Mouse (Mus musculus) MEL (cell line): ENCODE data around the gene Tcf12.

Experiments used
- CTCF ChIP-seq, 3 experiments: IDR thresholded peaks in 2 of 3; conservative IDR thresholded peaks in 1 of 3; 2 replicates each; pipeline ENCODE4 v1.5.1; 2011 to 2012; ENCODE audit warnings: low read length in 3 of 3, low read depth in 2 of 3, mild to moderate bottlenecking in 2 of 3, improper control_type of control experiment in 1 of 3, inconsistent platforms in 1 of 3, mixed read lengths in 1 of 3, moderate library complexity in 1 of 3; ENCODE audit not compliant: control insufficient read depth in 1 of 3, insufficient read depth in 1 of 3, poor library complexity in 1 of 3, severe bottlenecking in 1 of 3
- E2F4 ChIP-seq: IDR thresholded peaks from 2 replicates; pipeline ENCODE4 v1.6.1; 2011; ENCODE audit warnings: low read depth, low read length, improper control_type of control experiment, borderline replicate concordance
- MEF2A ChIP-seq: IDR thresholded peaks from 2 replicates; pipeline ENCODE4 v1.6.1; 2014; ENCODE audit warnings: low read depth, mild to moderate bottlenecking, inconsistent platforms, low read length, improper control_type of control experiment; ENCODE audit not compliant: poor library complexity, insufficient replicate concordance, severe bottlenecking; ENCODE audit errors: extremely low read depth
- MXI1 ChIP-seq: IDR thresholded peaks from 2 replicates; pipeline ENCODE4 v1.6.1; 2011; ENCODE audit warnings: mild to moderate bottlenecking, low read depth, low read length, improper control_type of control experiment
- SIN3A ChIP-seq: IDR thresholded peaks from 2 replicates; pipeline ENCODE4 v1.6.1; 2012; ENCODE audit warnings: low read length, improper control_type of control experiment, inconsistent platforms

DNA sequence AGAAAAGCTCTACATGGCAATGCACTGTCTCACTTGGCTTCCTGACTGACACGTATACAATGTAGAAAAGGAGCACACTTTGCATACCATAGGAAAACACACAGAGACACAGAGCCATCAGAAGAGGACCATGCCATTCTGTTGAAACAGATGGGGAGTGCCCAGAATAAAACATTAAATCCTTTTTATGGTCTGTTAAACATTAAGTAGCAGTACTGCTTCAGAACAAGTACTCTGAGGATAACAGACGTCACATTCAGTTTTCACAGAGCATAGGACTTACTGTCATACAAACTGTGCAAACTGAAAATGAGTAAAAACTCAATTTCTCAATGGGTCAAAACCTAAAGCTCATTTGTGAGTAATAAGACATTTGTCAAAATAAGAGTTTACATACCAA is 158.5 kb downstream of the Tcf12 start:
- TF ChIP-seq E2F4 (no peak), MXI1 (no peak), MEF2A (no peak), CTCF (IDR thresholded peaks at IDR 0.05 in 2 of 3, conservative IDR thresholded peaks at IDR 0.05 in 1 of 3; ENCODE audit: control insufficient read depth in 1 of 3, insufficient read depth in 1 of 3, low read depth in 2 of 3, low read length in 3 of 3, poor library complexity in 1 of 3, severe bottlenecking in 1 of 3) (no peak), SIN3A (no peak)
